Mouse (Mus musculus) adrenal gland, postnatal 14 days (tissue): ENCODE results near the gene Klhdc3. TPM values are rescaled to one million over a fixed set of nuclear protein-coding genes. Genes with fewer than 3 reads are reported as not detected.

Experiments
- DNase-seq: peaks from one replicate; pipeline ENCODE4 v3.0.0; 2021; ENCODE audit warnings: mixed read lengths
- total RNA-seq: library from RNA; stranded (reverse); gene quantifications from 2 replicates; pipeline ENCODE4 v1.2.3, GENCODE M21; 2021

The Klhdc3 gene
- total RNA-seq, 1 experiment from 2014 or later = 80.0 TPM

DNA sequence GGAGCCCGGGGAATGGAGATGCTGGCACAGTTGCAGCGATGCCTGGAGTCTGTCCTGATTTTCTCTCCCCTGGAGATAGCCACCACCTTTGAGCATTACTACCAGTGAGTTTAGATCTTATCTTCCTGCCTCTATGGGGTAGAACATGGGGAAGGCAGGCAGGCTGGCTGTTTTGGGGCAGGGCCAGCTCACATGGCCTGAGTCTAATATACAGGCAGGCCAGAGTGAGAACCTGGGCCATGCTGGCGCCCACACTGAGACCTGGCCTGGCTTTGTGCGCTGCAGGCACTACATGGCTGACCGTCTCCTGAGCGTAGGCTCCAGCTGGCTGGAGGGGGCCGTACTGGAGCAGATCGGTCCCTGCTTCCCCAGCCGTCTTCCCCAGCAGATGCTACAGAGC lies 19.4 kb downstream of the Klhdc3 start:
- DNase-seq = no peak

DNA sequence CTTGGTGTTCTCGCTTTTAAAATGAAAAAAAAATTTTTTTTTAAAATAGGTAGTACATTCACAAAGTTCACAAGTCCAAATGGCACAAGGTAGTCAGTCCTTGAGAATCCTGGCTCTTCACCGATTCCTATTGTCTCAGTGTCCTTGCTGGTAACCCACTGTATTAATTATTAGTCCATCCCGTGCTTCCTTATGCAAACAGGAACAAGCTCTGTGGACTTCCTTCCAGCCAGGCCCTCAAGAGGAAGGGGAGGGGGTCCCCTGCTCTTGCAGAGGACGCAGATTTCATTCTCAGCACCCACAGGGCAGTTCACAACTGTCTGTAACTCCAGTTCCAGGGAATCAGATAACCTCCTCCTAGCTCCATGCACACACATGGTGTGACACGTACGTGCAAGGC lies 24.7 kb downstream of the Klhdc3 start:
- DNase-seq = no peak

DNA sequence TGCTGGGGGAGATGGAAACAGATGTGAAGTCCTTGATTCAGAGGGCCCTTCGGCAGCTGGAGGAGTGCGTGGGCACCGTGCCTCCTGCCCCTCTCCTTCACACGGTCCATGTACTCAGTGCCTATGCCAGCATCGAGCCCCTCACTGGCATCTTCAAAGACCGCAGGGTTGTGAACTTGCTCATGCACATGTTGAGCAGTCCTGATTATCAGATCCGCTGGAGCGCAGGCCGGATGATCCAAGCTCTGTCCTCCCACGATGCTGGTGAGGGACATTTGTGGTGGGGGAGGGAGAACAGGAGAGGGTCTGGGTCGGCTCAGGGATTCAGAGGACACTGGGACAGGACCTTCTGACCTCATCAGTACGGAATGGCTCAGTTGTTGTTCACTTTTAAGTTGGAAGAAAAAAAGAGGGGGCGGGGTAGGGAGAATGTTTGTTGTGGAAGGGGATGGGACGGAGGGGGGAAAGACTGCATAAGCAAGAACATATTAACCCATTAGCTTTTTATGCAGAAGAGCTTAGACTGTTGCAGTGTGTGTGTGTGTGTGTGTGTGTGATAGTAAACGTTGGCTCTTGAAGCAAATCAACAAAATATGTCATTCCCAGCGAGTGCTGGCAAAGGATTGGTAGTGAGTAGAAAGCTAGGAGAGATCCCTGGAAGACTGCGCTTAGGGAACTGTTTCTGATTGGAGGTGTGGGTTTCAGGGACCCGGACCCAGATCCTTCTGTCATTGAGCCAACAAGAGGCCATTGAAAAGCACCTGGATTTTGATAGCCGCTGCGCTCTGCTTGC lies 28.8 kb downstream of the Klhdc3 start:
- no peak for DNase-seq

DNA sequence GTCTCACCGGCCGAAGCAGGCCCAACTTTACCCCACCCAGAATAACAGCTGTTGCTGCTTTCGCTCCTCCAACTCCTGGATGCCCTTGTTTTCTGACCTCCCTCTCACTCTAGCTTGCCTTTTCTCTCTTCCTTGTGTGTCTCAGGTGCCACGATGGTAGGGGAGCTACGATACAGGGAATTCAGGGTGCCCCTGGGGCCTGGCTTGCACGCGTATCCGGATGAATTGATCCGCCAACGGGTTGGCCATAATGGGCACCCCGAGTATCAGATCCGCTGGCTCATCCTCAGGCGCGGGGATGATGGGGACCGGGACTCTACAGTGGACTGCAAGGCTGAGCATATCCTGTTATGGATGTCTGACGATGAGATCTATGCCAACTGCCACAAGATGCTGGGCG lies 29.4 kb downstream of the Klhdc3 start:
- no peak for DNase-seq

DNA sequence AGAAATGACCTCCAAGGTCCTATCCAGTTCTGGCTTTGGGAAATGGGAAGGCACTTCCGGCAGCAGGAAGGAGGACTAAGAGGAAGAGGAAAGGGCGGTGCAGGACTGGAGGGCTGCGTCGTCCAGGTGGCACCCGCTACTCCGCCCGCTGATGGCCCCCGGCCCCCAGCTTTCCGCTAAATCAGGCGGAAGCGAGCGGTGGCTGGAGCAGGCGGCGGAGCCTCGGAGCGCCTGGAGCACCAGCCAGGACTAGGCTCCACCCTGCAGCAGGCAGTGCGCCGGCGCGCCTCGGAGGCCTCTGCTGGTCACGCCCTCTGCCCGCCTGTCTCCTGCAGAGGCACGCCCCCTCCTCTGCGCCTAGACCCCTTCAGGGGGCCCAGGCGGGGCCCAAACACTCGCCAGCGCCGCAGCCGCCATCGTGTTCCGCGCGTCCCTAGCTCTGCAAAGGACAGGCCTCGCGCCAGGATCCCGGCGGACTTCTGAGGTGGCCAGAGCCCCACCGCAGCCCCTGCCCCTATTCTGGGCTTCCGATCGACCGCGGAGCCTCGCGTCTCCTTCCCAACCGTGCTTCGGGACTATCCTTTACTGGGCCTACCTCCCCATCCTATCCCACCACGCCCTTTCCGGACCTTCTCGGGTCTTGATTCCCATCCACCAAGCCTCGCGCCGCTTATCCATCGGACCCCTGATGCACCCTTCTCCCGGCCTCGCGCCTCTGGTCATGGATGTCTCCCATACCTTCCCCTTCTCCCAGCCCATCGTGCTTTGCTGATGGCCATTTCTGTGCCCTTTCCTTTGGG lies 30.3 kb downstream of the Klhdc3 start, which contains the start of gene Cul7:
Gene Cul7 (plus strand): TSS at position 106 of the 800 bp plus-strand sequence.
- DNase-seq = peak; percentile 96

DNA sequence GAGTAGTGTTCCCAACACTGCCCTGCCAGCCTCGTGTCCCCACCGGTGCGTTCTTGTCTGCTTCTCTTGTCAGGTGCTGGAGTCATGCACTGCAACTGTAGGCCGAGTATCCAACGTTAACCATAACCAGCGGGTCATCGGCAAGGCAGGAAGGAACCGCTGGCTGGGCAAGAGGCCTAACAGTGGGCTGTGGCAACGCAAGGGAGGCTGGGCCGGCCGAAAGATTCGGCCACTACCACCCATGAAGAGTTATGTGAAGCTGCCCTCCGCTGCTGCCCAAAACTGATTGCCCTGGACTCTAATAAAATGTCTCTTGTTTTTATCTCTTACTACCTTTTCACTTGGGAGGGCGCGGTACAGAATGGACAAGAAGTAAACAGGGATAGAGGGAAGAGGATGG lies 30.9 kb downstream of the Klhdc3 start:
- peak; percentile 35 for DNase-seq

DNA sequence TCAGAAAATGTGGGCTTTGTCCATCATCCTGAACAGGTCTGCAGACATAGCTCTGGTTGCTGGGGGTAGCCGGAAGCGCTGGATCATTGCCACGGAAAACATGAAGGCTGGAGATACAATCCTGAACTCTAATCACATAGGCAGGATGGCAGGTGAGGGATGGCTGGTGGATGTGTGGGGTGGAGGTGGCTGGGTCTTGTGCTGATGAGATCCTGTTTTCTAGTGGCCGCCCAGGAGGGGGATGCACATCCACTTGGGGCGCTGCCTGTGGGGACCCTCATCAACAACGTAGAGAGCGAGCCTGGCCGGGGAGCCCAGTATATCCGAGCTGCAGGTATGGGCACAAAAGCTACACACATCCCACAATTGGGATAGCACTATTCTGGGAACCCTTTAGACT lies 32.3 kb downstream of the Klhdc3 start:
- no peak for DNase-seq

DNA sequence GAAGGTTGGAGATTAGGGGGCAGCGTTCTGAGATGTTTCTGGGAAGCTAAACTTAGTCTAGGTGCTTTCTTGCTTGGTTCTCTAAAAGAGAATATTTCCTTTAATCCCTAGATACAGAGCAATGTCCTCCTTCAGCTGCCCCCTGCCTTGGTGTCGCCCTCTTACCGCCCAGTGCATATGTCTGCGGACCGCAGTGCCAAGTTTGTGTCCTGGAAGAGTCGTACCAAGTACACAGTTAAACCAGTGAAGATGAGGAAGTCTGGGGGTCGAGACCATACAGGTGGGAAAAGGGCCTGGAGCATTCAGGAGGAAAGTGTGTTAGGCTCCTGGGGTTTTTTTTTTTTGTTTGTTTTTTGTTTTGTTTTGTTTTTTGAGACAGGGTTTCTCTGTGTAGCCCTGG lies 33.4 kb downstream of the Klhdc3 start:
- no peak for DNase-seq

DNA sequence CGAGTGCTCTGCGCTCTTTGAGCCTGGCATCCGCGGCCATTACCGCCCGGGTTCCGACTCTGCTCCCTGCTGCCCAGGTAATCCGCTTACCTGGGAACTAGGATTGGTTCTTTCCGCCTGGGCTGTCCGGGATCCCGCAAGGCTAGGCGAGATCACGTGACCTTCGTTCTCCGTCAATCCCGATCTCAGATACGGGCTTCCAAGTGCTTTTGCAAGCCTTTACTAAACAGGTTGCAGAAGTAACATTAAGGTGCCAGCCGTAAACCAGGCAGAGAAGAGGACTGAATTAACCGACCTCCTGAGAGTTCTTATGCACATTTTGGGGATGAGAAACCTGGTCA lies 34.4 kb downstream of the Klhdc3 start:
- DNase-seq = no peak

DNA sequence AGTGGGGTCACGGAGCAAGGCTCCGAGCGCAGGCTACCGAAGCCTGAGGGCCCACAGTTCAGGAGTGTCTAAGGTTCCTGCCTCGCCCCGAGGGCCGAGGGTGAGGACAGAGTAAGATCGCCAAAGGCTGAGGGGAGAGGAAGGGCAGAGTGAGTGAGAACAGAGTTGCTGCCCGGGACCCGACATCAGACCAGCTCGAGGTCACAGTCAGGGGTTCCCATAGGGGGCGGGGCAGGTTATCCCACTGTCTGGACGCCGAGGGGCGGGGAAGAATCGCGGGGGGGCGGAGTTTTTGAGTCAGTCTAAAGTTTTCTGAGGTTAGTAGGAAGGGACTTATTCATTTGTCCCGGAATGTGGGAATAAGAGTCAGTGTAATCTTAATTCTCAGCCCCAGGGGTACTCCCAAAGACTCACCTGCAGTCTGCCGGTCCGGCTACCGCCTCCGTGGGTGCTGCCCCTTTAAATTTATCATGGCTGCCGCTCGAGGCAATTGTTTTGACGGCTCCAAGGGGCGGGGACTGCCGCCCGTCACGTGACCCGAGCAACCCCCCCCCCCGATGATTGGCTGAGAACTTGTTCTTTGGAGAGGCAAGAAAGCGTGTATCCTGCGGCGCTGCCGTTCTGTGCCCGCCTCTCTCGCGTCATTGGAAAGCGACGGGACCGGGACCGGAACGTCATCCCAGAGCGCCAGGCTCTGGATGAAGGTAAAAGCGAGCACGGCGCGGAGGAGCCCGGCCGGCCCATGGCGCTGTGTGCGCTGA lies 35.0 kb downstream of the Klhdc3 start, which contains the start of the genes Klc4 and Mrpl2:
Gene Klc4 (minus strand): TSS at position 462 of the 761 bp plus-strand sequence.
Gene Mrpl2 (plus strand): TSS at position 669 of the 761 bp plus-strand sequence.
- peak; percentile 99 for DNase-seq

DNA sequence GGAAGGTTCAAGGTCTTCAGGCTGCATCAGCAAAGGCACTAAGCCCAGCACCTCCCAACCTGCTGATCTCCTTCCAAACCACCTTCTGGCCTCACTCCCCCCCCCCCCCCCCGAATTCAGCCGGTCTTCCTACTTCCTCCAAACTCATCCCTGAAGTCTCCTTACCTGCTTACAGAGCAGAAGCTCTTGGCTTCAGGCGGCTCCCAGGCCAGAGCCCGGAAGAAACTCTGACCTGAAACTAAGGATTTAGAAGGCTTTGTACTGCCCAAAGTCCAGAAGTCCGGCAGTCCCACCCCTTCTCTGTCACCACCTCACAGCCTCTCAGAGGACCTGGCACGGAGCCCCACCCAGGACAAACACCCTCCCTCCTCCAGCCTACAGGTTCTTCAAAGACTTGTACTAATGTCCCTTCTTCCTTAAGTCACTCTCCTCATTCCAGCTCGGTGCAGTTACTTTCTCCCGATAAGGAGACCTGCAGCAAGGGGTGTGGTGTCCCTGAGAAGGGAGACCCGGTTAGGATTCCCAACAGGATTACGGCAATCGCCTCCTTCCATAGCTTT lies 35.7 kb downstream of the Klhdc3 start:
- DNase-seq = peak; percentile 87

DNA sequence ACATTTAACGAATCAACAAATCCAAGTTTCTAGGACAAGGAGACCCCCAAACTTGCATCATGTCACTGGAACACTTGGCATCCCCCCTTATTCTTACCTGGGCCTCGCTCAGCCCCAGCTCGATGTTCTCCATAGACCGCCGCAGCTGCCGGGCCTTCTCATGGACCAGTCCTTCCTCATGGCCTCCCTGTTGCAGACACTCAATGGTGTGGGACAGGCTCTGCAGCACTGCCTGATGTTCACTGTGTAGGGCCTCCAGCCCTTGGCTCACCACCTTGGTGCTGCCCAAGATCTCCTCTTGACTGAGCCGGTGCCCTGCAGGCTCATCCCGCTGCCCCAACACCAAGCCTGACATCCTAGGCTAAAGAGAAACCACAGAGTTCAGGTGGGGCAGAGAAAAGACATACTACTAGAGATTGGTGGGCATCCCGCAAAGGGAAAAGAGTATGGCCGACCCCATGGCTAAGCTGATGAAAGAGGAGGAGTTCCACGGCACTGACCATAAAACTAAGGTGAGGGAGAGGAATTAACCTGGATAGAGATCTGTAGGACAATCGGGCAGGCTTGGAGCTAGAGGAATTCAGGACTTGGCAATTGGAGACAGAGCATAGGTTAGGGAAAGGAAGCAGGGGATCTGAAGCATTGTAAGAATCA lies 36.4 kb downstream of the Klhdc3 start:
- no peak for DNase-seq

DNA sequence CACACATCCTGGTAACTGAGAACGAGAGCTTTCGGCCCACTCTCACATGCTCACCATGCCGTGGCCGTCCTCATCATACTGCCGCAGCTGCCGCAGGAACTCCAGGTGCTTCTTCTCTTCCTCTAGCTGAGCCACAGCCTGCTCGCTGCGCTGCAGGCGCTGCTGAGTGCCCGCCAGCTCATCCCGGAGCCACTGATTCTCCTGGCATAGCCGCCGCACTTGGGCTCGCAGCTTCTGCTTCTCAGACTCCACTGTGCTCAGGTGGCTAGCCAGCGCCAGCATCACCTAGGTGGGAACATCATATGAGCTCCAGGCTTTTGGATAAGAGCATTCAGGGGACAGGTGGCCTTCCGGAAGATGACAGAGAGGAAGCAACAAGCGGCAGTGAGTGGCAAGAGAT lies 38.7 kb downstream of the Klhdc3 start:
- DNase-seq = no peak

DNA sequence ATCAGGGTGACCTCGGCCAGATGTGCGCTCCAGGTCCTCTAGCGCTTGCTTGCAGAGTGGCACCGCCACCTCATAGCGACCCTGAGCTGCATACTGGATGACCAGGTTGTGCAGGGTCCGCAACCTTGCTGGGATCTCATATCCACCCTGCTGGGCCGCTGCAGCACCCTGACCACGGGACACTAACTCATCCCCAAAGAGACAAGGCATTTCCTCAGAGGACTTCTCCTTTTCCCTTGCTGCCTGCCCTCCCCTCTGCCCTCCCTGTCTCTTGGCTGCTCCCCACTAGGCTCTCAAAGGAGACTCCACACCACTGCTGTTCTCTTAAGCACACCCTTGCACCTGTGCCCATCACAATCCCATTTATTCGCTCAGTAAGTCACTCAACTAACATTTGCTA lies 40.8 kb downstream of the Klhdc3 start:
- no peak for DNase-seq

DNA sequence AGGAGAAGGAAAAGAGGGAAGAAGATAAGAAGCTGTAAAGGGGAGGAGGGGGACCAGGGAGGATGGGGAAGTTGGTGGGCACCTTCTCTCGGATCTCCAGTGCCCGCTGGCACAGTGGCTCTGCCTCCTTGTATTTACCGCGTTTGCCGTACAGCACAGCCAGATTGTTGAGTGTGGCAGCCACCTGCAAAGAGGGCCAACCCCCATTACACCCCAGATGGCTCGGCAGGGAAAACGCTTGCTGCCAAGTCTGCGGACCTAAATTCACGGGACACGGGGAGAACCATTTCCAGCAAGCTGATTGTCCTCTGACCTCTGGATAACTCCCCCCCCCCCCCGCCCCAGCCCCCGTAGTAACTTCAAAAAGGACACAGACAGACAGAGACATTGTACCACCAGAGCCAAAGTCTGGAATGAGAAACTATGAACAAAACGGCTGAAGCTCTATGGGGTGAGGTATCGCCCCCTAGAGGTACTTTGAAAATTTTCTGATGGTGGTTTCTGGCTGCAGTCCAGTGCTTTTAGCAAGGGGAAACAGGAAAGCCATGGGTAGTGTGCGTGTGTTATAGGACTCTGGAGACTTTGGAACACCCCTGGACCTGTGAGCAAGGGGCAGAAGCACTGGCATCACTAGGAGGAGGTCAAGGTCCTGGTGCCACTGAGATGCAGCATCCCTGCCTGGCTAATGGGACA lies 43.7 kb downstream of the Klhdc3 start:
- peak; percentile 77 for DNase-seq

DNA sequence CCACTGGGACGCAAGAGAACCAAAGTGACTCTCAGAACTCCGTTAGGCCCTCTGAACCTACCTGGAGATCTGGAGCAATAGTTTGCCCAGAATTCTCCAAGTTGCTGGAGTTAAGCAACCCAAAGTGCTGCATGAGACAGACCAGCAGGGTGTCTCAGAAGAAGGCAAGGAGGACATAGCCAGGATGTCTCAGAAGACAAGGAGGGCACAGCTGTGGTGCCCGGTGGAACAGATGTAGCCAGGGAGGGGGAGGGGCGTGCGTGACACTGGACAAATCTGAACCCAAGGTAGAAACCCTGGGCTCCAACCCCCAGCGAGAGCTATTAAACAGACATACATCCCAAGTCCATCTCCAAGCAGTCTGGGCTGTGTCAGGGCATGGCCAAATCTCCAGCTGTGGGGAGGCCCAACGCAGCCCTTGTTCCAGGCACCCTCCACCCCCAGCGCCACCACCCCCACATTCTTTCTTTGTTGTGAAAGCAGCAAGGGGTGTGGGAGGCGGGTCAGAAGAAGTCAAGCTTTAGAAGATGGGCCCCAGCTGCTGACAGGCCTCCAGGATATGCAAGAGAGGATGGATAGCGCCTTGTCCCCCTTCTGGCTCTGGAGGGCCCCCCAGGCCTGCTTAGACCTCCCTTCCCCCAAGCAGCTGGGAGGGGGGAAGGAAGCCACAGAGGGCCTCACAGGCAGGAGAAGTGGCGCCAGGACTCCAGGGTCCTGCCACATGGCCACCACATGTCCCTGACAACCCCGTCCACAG lies 50.9 kb downstream of the Klhdc3 start:
- peak; percentile 45 for DNase-seq

DNA sequence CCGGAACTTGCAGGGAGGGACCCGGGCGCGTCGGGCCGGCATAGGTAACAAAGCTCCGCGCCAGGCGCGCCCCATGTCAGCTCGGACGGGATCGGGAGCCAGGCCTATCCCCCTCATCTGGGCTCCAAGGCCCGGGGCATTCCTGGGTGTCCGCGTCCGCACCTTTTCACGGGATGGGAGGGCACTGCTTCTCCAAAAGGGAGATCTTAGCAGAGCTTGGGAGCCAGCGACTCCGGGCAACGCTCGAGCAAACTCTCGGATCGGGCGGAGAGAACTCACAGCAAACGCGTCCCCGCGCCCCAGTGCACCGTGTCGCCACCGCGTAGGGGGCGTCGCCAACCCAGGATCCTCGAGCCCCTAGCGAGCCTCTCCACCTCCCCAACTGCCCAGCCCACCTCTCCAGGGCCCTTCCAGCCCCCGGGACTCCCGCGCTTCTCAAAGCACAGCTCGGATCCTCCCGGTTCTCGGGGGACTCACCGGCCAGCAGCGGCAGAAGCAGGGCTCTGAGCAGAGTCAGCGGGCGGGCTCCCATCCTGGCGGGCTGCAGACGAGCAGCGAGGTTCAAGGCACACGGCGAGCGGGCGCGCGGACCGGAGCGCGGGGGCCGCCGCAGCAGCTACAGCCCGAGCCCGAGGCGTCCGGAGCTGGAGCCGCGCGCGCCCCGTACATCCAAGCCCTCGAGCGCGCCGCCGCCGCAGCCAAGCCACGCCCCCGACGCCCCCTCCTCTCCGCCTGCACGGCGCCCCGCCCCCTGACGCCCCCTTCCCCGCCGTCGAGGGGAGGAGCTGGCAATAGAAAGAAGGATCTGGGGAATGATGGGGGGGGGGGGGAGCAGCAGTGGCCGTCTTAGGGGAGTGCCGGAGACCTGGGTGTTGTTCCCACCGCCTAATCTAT lies 51.7 kb downstream of the Klhdc3 start, which contains the start of gene Ptk7:
Gene Ptk7 (minus strand): TSS at position 714 of the 894 bp plus-strand sequence.
- peak; percentile 80 for DNase-seq

DNA sequence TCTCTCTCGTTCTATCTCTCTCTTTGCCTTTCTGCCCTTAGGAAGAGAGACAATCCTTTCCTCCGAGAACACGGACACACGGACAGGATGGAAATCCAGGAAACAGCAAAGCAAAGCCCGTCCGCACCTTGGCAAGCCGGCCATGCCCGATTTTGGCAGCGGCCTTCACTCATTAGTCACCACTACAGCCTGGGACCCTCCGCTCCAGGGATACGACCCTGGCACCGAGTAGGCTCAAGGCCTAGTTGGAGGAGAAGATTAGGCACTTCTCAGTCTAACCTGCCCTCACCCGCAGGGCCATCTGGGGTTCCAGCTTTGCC lies 52.3 kb downstream of the Klhdc3 start:
- DNase-seq = no peak

DNA sequence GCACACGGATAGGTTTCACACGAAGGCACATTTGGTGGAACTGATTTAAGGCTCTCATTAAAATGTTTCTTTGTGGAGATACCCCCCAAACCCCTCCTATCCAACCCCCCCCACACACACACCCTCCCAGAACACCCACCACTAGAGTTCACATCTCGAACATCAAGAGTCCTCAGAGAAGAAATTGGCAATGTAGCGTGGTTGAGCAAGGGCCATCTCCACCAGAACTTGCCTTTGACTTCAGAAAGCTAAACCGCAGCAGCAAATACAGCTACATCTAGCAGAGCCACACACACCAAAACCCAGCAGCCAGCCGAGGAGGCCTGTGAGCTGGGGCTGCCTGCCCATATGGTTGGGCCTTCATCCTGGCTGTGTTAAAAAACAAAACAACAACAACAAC lies 53.3 kb downstream of the Klhdc3 start:
- DNase-seq = no peak
